Mouse (Mus musculus) C2C12 (cell line): ENCODE data around the gene Mief1.

Experiments used
- CEBPB ChIP-seq: IDR thresholded peaks from one replicate; pipeline ENCODE4 v1.6.1; 2011; ENCODE audit warnings: low read depth, mild to moderate bottlenecking, control low read depth, moderate library complexity
- CTCF ChIP-seq: IDR thresholded peaks from one replicate; pipeline ENCODE4 v1.5.1; 2011; ENCODE audit not compliant: control insufficient read depth, insufficient read depth, insufficient read length
- FOSL1 ChIP-seq: IDR thresholded peaks from one replicate; pipeline ENCODE4 v1.8.0; 2011; ENCODE audit warnings: mild to moderate bottlenecking, low read length; ENCODE audit not compliant: poor library complexity, insufficient read depth, severe bottlenecking
- MAX ChIP-seq: IDR thresholded peaks from one replicate; pipeline ENCODE4 v1.6.1; 2011; ENCODE audit warnings: mild to moderate bottlenecking, control low read depth
- MYOD1 ChIP-seq: IDR thresholded peaks from one replicate; pipeline ENCODE4 v1.6.1; 2011; ENCODE audit warnings: low read depth; ENCODE audit not compliant: control insufficient read depth, insufficient read length
- MYOG ChIP-seq: IDR thresholded peaks from one replicate; pipeline ENCODE4 v1.6.1; 2011; ENCODE audit not compliant: control insufficient read depth, insufficient read length; ENCODE audit errors: extremely low read depth
- USF1 ChIP-seq: IDR thresholded peaks from one replicate; pipeline ENCODE4 v1.6.1; 2011; ENCODE audit warnings: low read depth, mild to moderate bottlenecking, control low read depth, moderate library complexity

DNA sequence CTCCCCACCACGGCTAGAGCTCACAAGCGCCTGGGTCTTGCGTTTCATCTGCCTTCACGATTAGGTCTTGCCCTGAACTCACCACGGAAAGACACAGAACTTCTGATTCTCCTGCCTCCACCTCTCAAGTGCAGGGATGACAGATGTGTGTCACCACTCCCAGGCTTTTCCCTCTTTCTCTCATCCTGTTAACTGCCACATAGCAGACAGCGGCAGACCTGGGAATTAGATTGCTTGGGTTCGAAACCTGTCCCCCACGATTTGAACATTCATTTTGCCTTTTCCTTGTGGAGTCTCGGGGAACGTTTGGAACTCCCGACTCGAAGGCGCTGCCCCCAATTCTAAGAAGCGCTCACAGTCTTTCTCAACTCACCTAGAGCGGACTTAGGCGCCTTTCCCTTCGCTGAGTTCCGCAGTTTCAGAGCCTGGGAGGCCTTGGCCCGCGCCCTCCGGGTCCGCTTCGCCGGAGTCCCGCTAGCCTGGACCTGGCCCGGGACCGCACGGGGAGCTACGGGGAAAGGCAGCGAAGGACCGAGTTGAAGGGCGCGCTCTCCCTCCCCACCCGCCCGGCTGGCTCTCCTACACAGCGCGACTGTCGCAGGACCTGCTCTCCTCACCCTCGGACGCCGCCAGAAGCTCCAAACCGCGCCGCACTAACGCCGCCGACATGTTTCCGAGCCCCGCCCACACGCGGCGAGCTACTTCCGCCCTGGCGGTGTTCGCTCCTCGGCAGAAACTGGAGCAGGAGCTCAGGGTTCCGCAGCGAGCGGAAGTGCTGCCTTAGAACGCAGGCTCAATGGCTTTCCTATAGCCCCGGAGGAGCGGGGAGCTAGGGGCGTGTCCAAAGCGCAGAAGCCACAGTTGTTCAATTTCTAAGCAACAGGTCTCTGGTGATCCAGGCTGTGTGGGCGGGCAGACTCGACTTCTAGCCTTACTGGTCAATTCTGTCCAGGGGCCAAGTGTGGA is 30.1 kb downstream of the Mief1 start, which contains the start of gene Rps19bp1:
- TF ChIP-seq CTCF: no peak
- TF ChIP-seq USF1: no peak
- TF ChIP-seq MYOD1: no peak
- no peak for TF ChIP-seq CEBPB
- TF ChIP-seq MYOG: no peak
- peak; percentile 96 for TF ChIP-seq MAX
- no peak for TF ChIP-seq FOSL1
